Mouse (Mus musculus) spleen, postnatal 0 days (tissue): ENCODE results near the gene Phospho2. TPM values are rescaled to one million over a fixed set of nuclear protein-coding genes. Genes with fewer than 3 reads are reported as not detected.

Experiments
- polyA plus RNA-seq: library from polyadenylated mRNA; unstranded; fragments of >200 nt; fragmentation: Nextera tagmentation; extraction: Ambion mirVana; gene quantifications from 2 replicates; pipeline ENCODE4 v1.2.1, GENCODE M21; 2015

Gene Phospho2
- polyA plus RNA-seq, result 17.3 and 18.7 TPM in 2 replicates

DNA sequence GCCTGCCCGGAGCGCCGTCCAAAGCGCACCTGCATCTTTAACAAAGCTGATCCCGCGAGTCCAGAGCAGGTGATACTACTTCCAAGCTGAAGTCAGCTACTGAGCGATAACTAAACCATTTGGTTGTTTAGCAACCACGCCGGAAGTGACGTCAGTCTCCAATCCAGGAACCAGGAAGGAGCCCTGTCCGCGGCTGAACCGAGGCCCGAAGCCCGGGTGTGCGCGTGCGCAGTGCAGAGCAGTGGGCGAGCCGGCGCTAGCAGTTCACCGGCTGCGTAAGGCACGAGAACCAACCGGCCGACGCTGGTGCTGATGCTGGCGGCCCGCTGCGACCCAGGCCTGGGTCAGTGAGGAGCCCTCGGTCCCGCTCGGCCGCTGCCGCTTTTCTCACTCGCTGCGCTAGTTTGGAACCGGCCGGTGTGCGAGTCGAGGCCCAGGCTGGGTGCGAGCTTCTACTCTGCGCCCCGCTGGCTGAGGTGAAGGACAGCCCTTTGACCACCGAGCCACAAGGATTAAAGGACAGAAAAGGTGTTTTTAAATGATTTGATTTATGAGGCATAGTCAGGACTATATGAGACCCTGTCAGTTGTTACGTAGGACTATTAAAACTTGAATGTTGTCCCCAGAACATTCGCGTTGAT is at the start of gene Phospho2, which contains the start of gene Ccdc173:
Gene Phospho2, plus strand, starts transcription at position 195 of the 641 bp plus-strand sequence.
Gene Ccdc173, minus strand, starts transcription at position 147 of the 641 bp plus-strand sequence.

DNA sequence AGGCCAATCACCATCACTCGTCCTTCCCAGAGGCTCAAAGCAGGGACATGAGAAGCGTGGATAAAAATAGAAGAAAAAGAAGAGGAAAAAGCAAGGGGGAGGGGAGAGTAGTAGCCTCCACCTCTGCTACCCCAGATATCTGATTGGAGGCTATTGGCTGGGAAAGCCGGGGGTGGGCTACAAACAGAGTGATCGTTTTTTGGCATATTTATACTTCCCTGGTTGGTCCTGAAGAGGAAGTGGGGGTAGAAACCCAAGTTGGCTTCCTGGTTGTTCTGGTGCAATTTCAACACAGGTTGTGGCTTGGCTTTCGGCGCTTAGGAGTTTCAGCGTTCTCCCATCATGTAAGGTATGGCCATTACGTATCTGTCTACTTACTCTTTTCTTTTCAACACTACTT is 32.3 kb downstream of the Phospho2 start, which contains the start of gene Klhl23:
Gene Klhl23, plus strand, starts transcription at position 234 of the 400 bp plus-strand sequence.

Other genes with a start within 250 kb of the Phospho2 start
- gene Lrp2, start 203.6 kb upstream of the Phospho2 start, polyA plus RNA-seq, result 0.25 and 0.28 TPM in 2 replicates
- gene Bbs5, start 142.5 kb upstream of the Phospho2 start, polyA plus RNA-seq, result 5.7 and 6.1 TPM in 2 replicates
- 0.19 and 0.21 TPM in 2 replicates for gene Klhl41, start 119.5 kb upstream of the Phospho2 start, polyA plus RNA-seq
- gene Fastkd1, start 76.1 kb upstream of the Phospho2 start, polyA plus RNA-seq, result 3.8 and 5.2 TPM in 2 replicates
- gene Ppig, start 67.1 kb upstream of the Phospho2 start, polyA plus RNA-seq, result 120 and 121 TPM in 2 replicates
- gene Ccdc173, start within 50 bp of the Phospho2 start, polyA plus RNA-seq, result 0.94 and 1.0 TPM in 2 replicates
- gene Klhl23, start 32.3 kb downstream of the Phospho2 start, polyA plus RNA-seq, result 19.9 and 22.6 TPM in 2 replicates
- 253 and 259 TPM in 2 replicates for gene Ssb, start 71.9 kb downstream of the Phospho2 start, polyA plus RNA-seq
- 43.7 and 43.9 TPM in 2 replicates for gene Mettl5, start 96.0 kb downstream of the Phospho2 start, polyA plus RNA-seq
- gene Ubr3, start 107.6 kb downstream of the Phospho2 start, polyA plus RNA-seq, result 8.8 and 9.7 TPM in 2 replicates
- gene Myo3b, start 249.5 kb downstream of the Phospho2 start, polyA plus RNA-seq, result not detected in 2 replicates